In the genomic region with DNA sequence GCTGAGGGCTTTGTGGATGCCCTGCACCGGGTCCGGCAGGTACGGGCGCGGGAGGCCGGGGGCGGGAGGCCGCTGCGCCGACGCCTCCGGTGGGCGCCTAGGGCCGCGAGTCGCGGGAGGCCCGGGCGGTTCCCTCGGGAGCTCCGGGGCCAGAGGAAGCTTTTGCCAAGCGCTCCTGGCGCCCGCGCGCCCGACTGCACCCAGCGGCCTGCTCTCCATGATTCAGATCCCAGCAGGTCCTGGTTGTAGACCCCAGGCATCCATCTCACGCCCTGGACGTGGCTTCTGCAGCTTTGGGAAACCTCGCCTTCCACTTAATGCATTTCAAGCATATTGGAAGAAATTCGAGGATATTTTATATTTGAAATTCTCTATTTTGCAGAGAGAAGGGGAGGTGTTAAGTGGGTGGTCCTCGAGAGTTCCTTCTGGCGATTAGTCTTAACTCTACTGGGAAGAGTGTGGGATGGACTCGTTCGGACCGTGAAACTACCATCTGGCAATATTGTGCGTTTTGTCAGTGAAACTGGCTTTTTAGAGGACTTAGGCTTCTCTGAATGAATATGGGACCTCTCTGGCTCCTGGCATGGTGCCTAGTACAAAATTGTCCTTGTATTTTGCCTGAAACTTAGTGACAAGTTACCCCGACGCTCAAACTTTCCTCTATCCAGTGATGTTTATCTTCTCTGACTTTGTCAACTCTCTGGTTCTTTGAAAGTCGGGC, we compare ENCODE assay signal across 8 mouse cellular contexts. TPM values are rescaled to one million over a fixed set of nuclear protein-coding genes. Genes with fewer than 3 reads are reported as not detected.
DNase-seq lines count a peak whose midpoint lies in the region; ATAC-seq and TF ChIP-seq lines count a peak whose summit lies in the region.

No protein-coding gene starts in this region.

- H3K4me3 ChIP-seq in heart, embryonic 13.5 days = peak overlapping the region; percentile 93
- H3K4me3 ChIP-seq in CH12.LX (replicated peaks in 1 of 3; ENCODE audit: low read depth in 2 of 3, low read length in 2 of 3, poor library complexity in 1 of 3) = peak overlapping the region; percentile 89 to 93 (median 89)
- peak overlapping the region; percentile 88 for H3K4me3 ChIP-seq in hindbrain, embryonic 11.5 days (ENCODE audit: low read depth, low read length)
- H3K4me3 ChIP-seq in liver, embryonic 15.5 days (replicated peaks) = peak overlapping the region; percentile 91

- 0 out of 2 replicates have a peak, but pooled peaks cover 5% of the 10 kb centered on the region for H3K27me3 ChIP-seq in heart, embryonic 13.5 days (replicated peaks)
- H3K27me3 ChIP-seq in CH12.LX (replicated peaks) = peaks cover 15% of the 10 kb centered on the region
- no peaks in the 10 kb centered on the region for H3K27me3 ChIP-seq in hindbrain, embryonic 11.5 days (ENCODE audit: control insufficient read depth, insufficient read depth, low read length)
- H3K27me3 ChIP-seq in liver, embryonic 15.5 days = no peaks in the 10 kb centered on the region

- no peak for DNase-seq in heart, adult 11 months
- DNase-seq in CH12.LX (ENCODE audit: extremely low read depth) = peak; percentile 9
- peak; percentile 11 for DNase-seq in cerebellum, adult 8-10 months
- DNase-seq in hindbrain, embryonic 11.5 days (ENCODE audit: low spot score) = no peak
- DNase-seq in telencephalon, adult 2 months (ENCODE audit: low read depth, low spot score) = peak; percentile 41
- DNase-seq in spleen, postnatal 4 days (ENCODE audit: low spot score in 2 of 2) = no peak

- no peaks in the 10 kb centered on the region; the same call in 1 of the 2 replicates for H3K9me3 ChIP-seq in heart, embryonic 13.5 days
- peaks cover 9% of the 10 kb centered on the region for H3K9me3 ChIP-seq in CH12.LX (replicated peaks; ENCODE audit: low read length)
- no peaks in the 10 kb centered on the region for H3K9me3 ChIP-seq in hindbrain, embryonic 11.5 days (ENCODE audit: control insufficient read depth, low read length)
- H3K9me3 ChIP-seq in liver, embryonic 15.5 days (replicated peaks) = no peaks in the 10 kb centered on the region

- in situ Hi-C loops in CH12.LX (cut with MboI; ENCODE audit: low pct_ligation_motif_present, low pct_unique_long_range_greater_than_20kb, low sequenced_read_pairs) = no loop called here

- no peak for TF ChIP-seq RAD21 in CH12.LX (IDR thresholded peaks at IDR 0.05; ENCODE audit: low read depth, low read length)

- dilution Hi-C loops in CH12.LX (cut with MboI; ENCODE audit: extremely low pct_ligation_motif_present, extremely low pct_unique_long_range_greater_than_20kb, low sequenced_read_pairs) = no loop called here

- peak overlapping the region; percentile 96 for H3K4me2 ChIP-seq in heart, embryonic 13.5 days
- H3K4me2 ChIP-seq in CH12.LX (ENCODE audit: insufficient read depth, low read depth, poor library complexity, severe bottlenecking) = peak overlapping the region; percentile 96
- H3K4me2 ChIP-seq in hindbrain, embryonic 11.5 days (replicated peaks; ENCODE audit: low read depth, low read length) = peak overlapping the region; percentile 86
- peak overlapping the region; percentile 87 for H3K4me2 ChIP-seq in liver, embryonic 15.5 days

- WGBS in heart, embryonic 13.5 days = 2% methylated on average over 39 of the region's 41 CpGs
- 4% methylated on average over 37 of the region's 41 CpGs for WGBS in hindbrain, embryonic 11.5 days
- 1% methylated on average over 41 of the region's 41 CpGs for WGBS in liver, embryonic 15.5 days (ENCODE audit: insufficient replicate concordance)

- TF ChIP-seq CTCF in CH12.LX (conservative IDR thresholded peaks at IDR 0.05 in 1 of 2, IDR thresholded peaks at IDR 0.05 in 1 of 2; ENCODE audit: low read depth in 2 of 2, low read length in 2 of 2) = no peak

- H3K27ac ChIP-seq in heart, embryonic 13.5 days (replicated peaks) = peak overlapping the region; percentile 92
- peak overlapping the region; percentile 21; the same call in 1 of the 2 replicates for H3K27ac ChIP-seq in CH12.LX (ENCODE audit: insufficient read depth, low read depth)
- H3K27ac ChIP-seq in hindbrain, embryonic 11.5 days (ENCODE audit: low read depth, low read length) = peak overlapping the region; percentile 80
- H3K27ac ChIP-seq in liver, embryonic 15.5 days (replicated peaks) = peak overlapping the region; percentile 77

- TF ChIP-seq POLR2A in CH12.LX (IDR thresholded peaks at IDR 0.05; ENCODE audit: low read depth, low read length) = no peak

- H3K79me2 ChIP-seq in CH12.LX (replicated peaks; ENCODE audit: control insufficient read depth, extremely low read depth, insufficient read depth, poor library complexity, severe bottlenecking) = peaks cover 34% of the 10 kb centered on the region

- peaks cover 18% of the 10 kb centered on the region for H3K4me1 ChIP-seq in heart, embryonic 13.5 days
- peaks cover 3 to 18% of the 10 kb centered on the region in 2 experiments for H3K4me1 ChIP-seq in CH12.LX (ENCODE audit: control insufficient read depth in 1 of 2, insufficient read depth in 2 of 2)
- peaks cover 3% of the 10 kb centered on the region; the same call in 1 of the 2 replicates for H3K4me1 ChIP-seq in hindbrain, embryonic 11.5 days (replicated peaks; ENCODE audit: control insufficient read depth, insufficient read depth, low read length)
- peaks cover 27% of the 10 kb centered on the region for H3K4me1 ChIP-seq in liver, embryonic 15.5 days (replicated peaks)

- TF ChIP-seq EP300 in CH12.LX (IDR thresholded peaks at IDR 0.05; ENCODE audit: low read length) = no peak

- peak overlapping the region; percentile 96 for H3K9ac ChIP-seq in heart, embryonic 13.5 days
- H3K9ac ChIP-seq in CH12.LX (ENCODE audit: insufficient read depth, low read depth) = peak overlapping the region; percentile 88
- peak overlapping the region; percentile 90 for H3K9ac ChIP-seq in hindbrain, embryonic 11.5 days (ENCODE audit: low read depth, low read length)
- peak overlapping the region; percentile 81 for H3K9ac ChIP-seq in liver, embryonic 15.5 days

- ATAC-seq in heart, embryonic 13.5 days (ENCODE audit: extremely low read depth, insufficient number of reproducible peaks, low FRiP score, low TSS enrichment) = no peak
- no peak for ATAC-seq in hindbrain, embryonic 11.5 days (ENCODE audit: low FRiP score)
- ATAC-seq in liver, embryonic 15.5 days (ENCODE audit: insufficient read depth) = no peak

- 0 out of 2 replicates have a peak, but pooled peaks cover 7% of the 10 kb centered on the region for H3K36me3 ChIP-seq in heart, embryonic 13.5 days
- peaks cover 0 to 25% of the 10 kb centered on the region in 2 experiments for H3K36me3 ChIP-seq in CH12.LX (replicated peaks in 1 of 2; ENCODE audit: control insufficient read depth in 1 of 2, insufficient read depth in 1 of 2, low read length in 1 of 2)
- H3K36me3 ChIP-seq in hindbrain, embryonic 11.5 days (ENCODE audit: control insufficient read depth, insufficient read depth, low read length) = no peaks in the 10 kb centered on the region
- H3K36me3 ChIP-seq in liver, embryonic 15.5 days (replicated peaks) = 0 out of 2 replicates have a peak, but pooled peaks cover 8% of the 10 kb centered on the region

TF ChIP-seq in CH12.LX, 34 proteins besides CTCF, POLR2A, EP300 and RAD21:
- TF ChIP-seq KAT2A (IDR thresholded peaks at IDR 0.05; ENCODE audit: insufficient replicate concordance, low read length) = no peak
- no peak for TF ChIP-seq IRF4 (IDR thresholded peaks at IDR 0.05; ENCODE audit: low read depth, low read length)
- no peak for TF ChIP-seq ZC3H11A (IDR thresholded peaks at IDR 0.05; ENCODE audit: low read depth, low read length)
- no peak for TF ChIP-seq PAX5 (IDR thresholded peaks at IDR 0.05; ENCODE audit: low read length)
- no peak for TF ChIP-seq TBP (conservative IDR thresholded peaks at IDR 0.05; ENCODE audit: low read depth, low read length)
- no peak for TF ChIP-seq ELF1 (IDR thresholded peaks at IDR 0.05; ENCODE audit: low read depth, low read length)
- TF ChIP-seq SMC3 (IDR thresholded peaks at IDR 0.05; ENCODE audit: low read depth, low read length) = no peak
- no peak for TF ChIP-seq HCFC1 (IDR thresholded peaks at IDR 0.05; ENCODE audit: low read depth, low read length)

RNA-seq across cellular contexts. Expression of gene Fubp3, which starts 0.6 kb away (rescaled TPM):
- 43.4 and 44.6 TPM in 2 replicates for polyA plus RNA-seq in heart, embryonic 13.5 days (2015; fragmentation: Nextera tagmentation; extraction: Ambion mirVana)
- 33.5 and 36.8 TPM in 2 replicates for total RNA-seq in CH12.LX (2012; rRNA removed)
- 64.2 and 68.6 TPM in 2 replicates for total RNA-seq in CH12.LX (2014; rRNA removed)
- 52.3 and 57.3 TPM in 2 replicates for polyA plus RNA-seq in CH12.LX (2012; ENCODE audit: insufficient read length, low read depth)
- 82.7 and 86.9 TPM in 2 replicates for polyA plus RNA-seq in hindbrain, embryonic 11.5 days (2014; fragmentation: Nextera tagmentation; extraction: Ambion mirVana)
- 15.4 and 20.6 TPM in 2 replicates for polyA plus RNA-seq in liver, embryonic 15.5 days (2015; fragmentation: Nextera tagmentation; extraction: Ambion mirVana)

Comparison
In these comparisons a context has a peak if more than half of its experiments do, and no peak if none do; other contexts are left out.
1. H3K27ac ChIP-seq: peak in every context shown above with its lines; median percentile 92 in heart, embryonic 13.5 days; 80 in hindbrain, embryonic 11.5 days; 77 in liver, embryonic 15.5 days; 21 in CH12.LX.
2. DNase-seq: peak in CH12.LX (single experiment), cerebellum, adult 8-10 months (single experiment) and telencephalon, adult 2 months (single experiment); none in heart, adult 11 months (single experiment), hindbrain, embryonic 11.5 days (single experiment) and spleen, postnatal 4 days (0 of 2).
3. Peak in every context shown above with its lines, with median percentiles within 50 percentile points of each other: H3K4me2 ChIP-seq, H3K4me3 ChIP-seq and H3K9ac ChIP-seq.